Mouse (Mus musculus) heart, postnatal 0 days (tissue): ENCODE data around the gene Nr1i2. TPM values are rescaled to one million over a fixed set of nuclear protein-coding genes. Genes with fewer than 3 reads are reported as not detected.
A peak's percentile ranks its signal among the peaks of the same experiment; 100 is the strongest.

Experiments used
- ATAC-seq: fragments of 200-750 bp; cut with Nextera tagmentation; 2 replicates; pipeline ENCODE4 v1.8.0; 2017; ENCODE audit warnings: low read depth, moderate number of reproducible peaks, moderate library complexity; ENCODE audit not compliant: insufficient read depth
- DNase-seq: peaks from one replicate; pipeline ENCODE4 v3.0.0-alpha.2; 2016; ENCODE audit warnings: low spot score
- H3K27ac ChIP-seq: fragments of 300-500 bp; sonication (generic); 2 replicates; pipeline ENCODE4 v1.5.1; 2014; ENCODE audit warnings: low read depth, mild to moderate bottlenecking
- H3K27me3 ChIP-seq: fragments of 300-500 bp; sonication (generic); 2 replicates; pipeline ENCODE4 v1.6.1; 2014; ENCODE audit warnings: low read length, mixed read lengths; ENCODE audit not compliant: control insufficient read depth, insufficient read depth
- H3K36me3 ChIP-seq: fragments of 300-500 bp; sonication (generic); replicated peaks from 2 replicates; pipeline ENCODE4 v1.6.1; 2014; ENCODE audit warnings: low read length, mixed read lengths; ENCODE audit not compliant: control insufficient read depth, insufficient read depth
- H3K4me1 ChIP-seq: fragments of 300-500 bp; sonication (generic); 2 replicates; pipeline ENCODE4 v1.6.1; 2014; ENCODE audit warnings: antibody characterized with exemption; ENCODE audit not compliant: control insufficient read depth, insufficient read depth
- H3K4me2 ChIP-seq: fragments of 300-500 bp; sonication (generic); 2 replicates; pipeline ENCODE4 v1.6.1; 2014; ENCODE audit warnings: low read depth, mild to moderate bottlenecking, low read length, moderate library complexity
- H3K4me3 ChIP-seq: fragments of 300-500 bp; sonication (generic); 2 replicates; pipeline ENCODE4 v1.5.1; 2014; ENCODE audit warnings: low read depth, low read length
- H3K9ac ChIP-seq: fragments of 300-500 bp; sonication (generic); replicated peaks from 2 replicates; pipeline ENCODE4 v1.6.1; 2014; ENCODE audit warnings: low read depth, low read length, mixed read lengths
- H3K9me3 ChIP-seq: fragments of 300-500 bp; sonication (generic); replicated peaks from 2 replicates; pipeline ENCODE4 v1.6.1; 2016; ENCODE audit warnings: low read length; ENCODE audit not compliant: control insufficient read depth
- CTCF ChIP-seq: IDR thresholded peaks from 2 replicates; pipeline ENCODE4 v1.5.1; 2016; ENCODE audit warnings: antibody characterized with exemption, control low read depth, low read depth
- EP300 ChIP-seq: IDR thresholded peaks from 2 replicates; pipeline ENCODE4 v1.6.1; 2016; ENCODE audit warnings: antibody characterized with exemption, low read depth
- WGBS: fragments of 180-500 bp; shearing (Covaris S2); extraction: QIAGEN DNeasy Blood & Tissue Kit; methylation state at CpG from one replicate; pipeline ENCODE4 v1.1.7; 2014; 5-methylcytosine and 5-hydroxymethylcytosine counted together
- polyA plus RNA-seq: library from polyadenylated mRNA; unstranded; fragments of >200 nt; fragmentation: Nextera tagmentation; extraction: Ambion mirVana; gene quantifications from 2 replicates; pipeline ENCODE4 v1.2.1, GENCODE M21; 2015
- total RNA-seq: library from RNA; depleted of rRNA; stranded (reverse); fragments of >200 nt; gene quantifications from 2 replicates; pipeline ENCODE4 v1.2.3, GENCODE M21; 2014; ENCODE audit warnings: low replicate concordance

Gene Nr1i2
- total and polyA plus RNA-seq, 2 experiments from 2014 or later = not detected

- no peak overlapping the region for H3K27ac ChIP-seq
- no peaks in the 10 kb centered on the region for H3K36me3 ChIP-seq
- 0 out of 2 replicates have a peak, but pooled peaks cover 4% of the 10 kb centered on the region for H3K9me3 ChIP-seq
- no peak overlapping the region for H3K4me3 ChIP-seq
- H3K4me1 ChIP-seq = no peaks in the 10 kb centered on the region
- DNase-seq = no peak
- no peak overlapping the region for H3K4me2 ChIP-seq
- no peak for ATAC-seq
- 61% methylated on average over 7 of the region's 7 CpGs for WGBS
- no peak overlapping the region for H3K9ac ChIP-seq
- TF ChIP-seq CTCF = no peak
- no peak for TF ChIP-seq EP300
- no peaks in the 10 kb centered on the region for H3K27me3 ChIP-seq
Observed at GRCm38 (mm10) chr16:38307651-38308050, 13.0 kb upstream of the Nr1i2 start.

GRCm38 (mm10) chr16:38307221-38307605 is 12.6 kb upstream of the Nr1i2 start:
- no peak overlapping the region for H3K4me2 ChIP-seq
- TF ChIP-seq CTCF (no peak), EP300 (no peak)
- H3K36me3 ChIP-seq = no peaks in the 10 kb centered on the region
- 0 out of 2 replicates have a peak, but pooled peaks cover 4% of the 10 kb centered on the region for H3K9me3 ChIP-seq
- no peaks in the 10 kb centered on the region for H3K27me3 ChIP-seq
- no peak overlapping the region for H3K9ac ChIP-seq
- ATAC-seq = no peak
- no peak overlapping the region for H3K27ac ChIP-seq
- no peak for DNase-seq
- 66% methylated on average over 5 of the region's 5 CpGs for WGBS
- no peaks in the 10 kb centered on the region for H3K4me1 ChIP-seq
- H3K4me3 ChIP-seq = no peak overlapping the region

GRCm38 (mm10) chr16:38306571-38307220 is 12.1 kb upstream of the Nr1i2 start:
- H3K4me2 ChIP-seq = no peak overlapping the region
- H3K4me3 ChIP-seq = no peak overlapping the region
- peak; percentile 46 for TF ChIP-seq CTCF
- no peak for TF ChIP-seq EP300
- DNase-seq (no peak), ATAC-seq (no peak)
- no peaks in the 10 kb centered on the region for H3K27me3 ChIP-seq
- 0 out of 2 replicates have a peak, but pooled peaks cover 4% of the 10 kb centered on the region for H3K9me3 ChIP-seq
- no peaks in the 10 kb centered on the region for H3K4me1 ChIP-seq
- 49% methylated on average over 18 of the region's 18 CpGs for WGBS
- no peak overlapping the region for H3K27ac ChIP-seq
- H3K36me3 ChIP-seq = no peaks in the 10 kb centered on the region
- no peak overlapping the region for H3K9ac ChIP-seq

- H3K9me3 ChIP-seq = 0 out of 2 replicates have a peak, but pooled peaks cover 4% of the 10 kb centered on the region
- no peaks in the 10 kb centered on the region for H3K27me3 ChIP-seq
- no peak for DNase-seq
- 58% methylated on average over 17 of the region's 17 CpGs for WGBS
- H3K27ac ChIP-seq = no peak overlapping the region
- H3K4me1 ChIP-seq = no peaks in the 10 kb centered on the region
- no peak overlapping the region for H3K4me3 ChIP-seq
- ATAC-seq = 0 out of 2 replicates have a peak, but pooled peaks have one; percentile 24
- TF ChIP-seq CTCF (no peak), EP300 (no peak)
- H3K36me3 ChIP-seq = no peaks in the 10 kb centered on the region
- H3K4me2 ChIP-seq = peak overlapping the region; percentile 26; the same call in 1 of the 2 replicates
- H3K9ac ChIP-seq = no peak overlapping the region
Observed at GRCm38 (mm10) chr16:38304460-38305194, 10.0 kb upstream of the Nr1i2 start.

- WGBS = 83% methylated on average over 13 of the region's 13 CpGs
- Histone ChIP-seq H3K9me3 (no peaks in the 10 kb centered on the region), H3K4me3 (no peak overlapping the region), H3K9ac (no peak overlapping the region), H3K4me1 (no peaks in the 10 kb centered on the region), H3K27me3 (no peaks in the 10 kb centered on the region), H3K27ac (no peak overlapping the region), H3K36me3 (no peaks in the 10 kb centered on the region), H3K4me2 (no peak overlapping the region)
- TF ChIP-seq EP300 = no peak
- DNase-seq (no peak), ATAC-seq (no peak)
Observed at GRCm38 (mm10) chr16:38302367-38302766, 7.7 kb upstream of the Nr1i2 start.
